Mouse (Mus musculus): ENCODE results near the gene Ccm2.

- no peak for TF ChIP-seq CTCF (IDR thresholded peaks at IDR 0.05; ENCODE audit: control insufficient read depth, insufficient read depth, low read length)
- TF ChIP-seq POLR2A (IDR thresholded peaks at IDR 0.05; ENCODE audit: borderline replicate concordance, control insufficient read depth, low read depth, low read length): no peak
Observed at GRCm38 (mm10) chr11:6568584-6569409, 22.1 kb downstream of the Ccm2 start.
